In the genomic region with DNA sequence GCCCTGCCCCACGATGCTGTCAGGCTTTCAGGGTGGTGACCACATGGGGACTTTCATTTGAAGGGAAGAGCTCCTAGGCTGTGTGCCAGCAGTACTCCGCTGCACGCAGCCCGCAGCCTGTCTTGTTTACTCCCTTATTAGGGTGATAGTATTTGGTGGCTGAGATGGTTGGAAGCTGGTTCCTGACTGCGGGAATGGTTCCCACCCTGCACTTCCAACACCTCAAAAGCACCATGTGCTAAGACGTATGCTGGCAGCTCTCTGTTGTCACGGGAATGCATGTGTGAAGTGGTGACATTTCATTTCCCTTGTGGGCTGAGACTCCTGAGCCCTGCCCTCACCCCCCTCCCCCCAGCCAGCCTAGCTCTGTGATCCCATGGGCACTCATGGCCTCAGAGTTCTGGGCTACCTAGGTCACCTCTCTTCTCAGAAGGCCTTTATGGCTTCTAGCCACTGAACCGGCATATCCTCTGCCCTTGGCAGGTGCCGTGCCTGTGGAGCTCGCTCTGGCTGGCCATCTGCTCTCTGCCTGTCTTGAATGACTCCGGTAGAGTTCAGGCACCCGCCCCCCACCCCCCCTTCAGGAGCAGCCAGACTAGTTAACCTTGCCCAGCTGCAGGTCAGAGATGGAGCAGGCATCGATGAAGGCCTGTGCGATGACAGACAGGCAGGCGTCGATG, we compare ENCODE assay signal across 9 mouse cellular contexts. TPM values are rescaled to one million over a fixed set of nuclear protein-coding genes. Genes with fewer than 3 reads are reported as not detected.
DNase-seq lines count a peak whose midpoint lies in the region; ATAC-seq and TF ChIP-seq lines count a peak whose summit lies in the region.
"Had no signal": no experiment of that assay in that cellular context is flagged by ENCODE, and none has a peak within 500 bp of the region (broad histone marks: within the 10 kb centered on the region; RNA-seq: fewer than 3 reads in every experiment).

No protein-coding gene starts in this region.

- no peak for TF ChIP-seq CTCF in small intestine, adult 2 months (IDR thresholded peaks at IDR 0.05; ENCODE audit: extremely low read depth, insufficient read length, insufficient replicate concordance, low read depth, low read length)
- no peak for TF ChIP-seq CTCF in left cerebral cortex, adult 2 months (IDR thresholded peaks at IDR 0.05)

- H3K4me3 ChIP-seq in hindbrain, embryonic 11.5 days (ENCODE audit: low read depth, low read length), result no peak overlapping the region
- no peak overlapping the region for H3K4me3 ChIP-seq in limb, embryonic 12.5 days (replicated peaks)
- H3K4me3 ChIP-seq in small intestine, adult 2 months (ENCODE audit: low read depth, low read length), result no peak overlapping the region
- H3K4me3 ChIP-seq in left cerebral cortex, adult 2 months, result no peak overlapping the region

- no peaks in the 10 kb centered on the region for H3K9me3 ChIP-seq in hindbrain, embryonic 11.5 days (ENCODE audit: control insufficient read depth, low read length)
- no peaks in the 10 kb centered on the region for H3K9me3 ChIP-seq in limb, embryonic 12.5 days

- ATAC-seq in hindbrain, embryonic 11.5 days (ENCODE audit: low FRiP score), result peak; percentile 63
- no peak for ATAC-seq in limb, embryonic 12.5 days (ENCODE audit: insufficient number of reproducible peaks, insufficient read depth, low FRiP score, low TSS enrichment, low read depth)

- WGBS in hindbrain, embryonic 11.5 days, result 43% methylated on average over 16 of the region's 16 CpGs
- 30% methylated on average over 16 of the region's 16 CpGs for WGBS in limb, embryonic 12.5 days
- 37% methylated on average over 16 of the region's 16 CpGs for WGBS in small intestine, adult 2 months

- peak; percentile 9; the same call in 1 of the 2 replicates for TF ChIP-seq POLR2A in small intestine, adult 2 months (IDR thresholded peaks at IDR 0.05; ENCODE audit: low read depth, low read length)

- no peaks in the 10 kb centered on the region for H3K27me3 ChIP-seq in hindbrain, embryonic 11.5 days (ENCODE audit: control insufficient read depth, insufficient read depth, low read length)
- no peaks in the 10 kb centered on the region; the same call in 1 of the 2 replicates for H3K27me3 ChIP-seq in limb, embryonic 12.5 days
- H3K27me3 ChIP-seq in small intestine, adult 2 months (ENCODE audit: control insufficient read depth, insufficient read depth, low read length), result no peaks in the 10 kb centered on the region

- H3K4me1 ChIP-seq in hindbrain, embryonic 11.5 days (replicated peaks; ENCODE audit: control insufficient read depth, insufficient read depth, low read length), result peaks cover 4% of the 10 kb centered on the region
- peaks cover 36% of the 10 kb centered on the region for H3K4me1 ChIP-seq in limb, embryonic 12.5 days (replicated peaks)
- peaks cover 16% of the 10 kb centered on the region for H3K4me1 ChIP-seq in small intestine, adult 2 months (ENCODE audit: control insufficient read depth, insufficient read depth, insufficient read length, low read length)

- no peak overlapping the region for H3K27ac ChIP-seq in hindbrain, embryonic 11.5 days (ENCODE audit: low read depth, low read length)
- 0 out of 2 replicates have a peak overlapping the region, but pooled peaks have one; percentile 4 for H3K27ac ChIP-seq in limb, embryonic 12.5 days
- peak overlapping the region; percentile 33; the same call in 1 of the 2 replicates for H3K27ac ChIP-seq in small intestine, adult 2 months (ENCODE audit: insufficient read depth, low read depth, low read length)
- no peak overlapping the region for H3K27ac ChIP-seq in left cerebral cortex, adult 2 months

- intact Hi-C loops in left cerebral cortex, adult 2 months (cut with DNase I), result no loop called here

- DNase-seq in MN1 (ENCODE audit: low spot score), result peak; percentile 73
- peak; percentile 57 to 73 for DNase-seq in adrenal gland, postnatal 36 days
- peak; percentile 29 for DNase-seq in fibroblast of lung, adult 2 months (ENCODE audit: low read depth)
- peak; percentile 25 for DNase-seq in hindbrain, embryonic 11.5 days (ENCODE audit: low spot score)
- DNase-seq in left cerebral cortex, adult 9 months (ENCODE audit: low spot score in 2 of 2), result no peak
- no peak for DNase-seq in left cerebral cortex, adult 2 months (ENCODE audit: extremely low spot score in 1 of 2, low spot score in 2 of 2)

- no peaks in the 10 kb centered on the region for H3K36me3 ChIP-seq in hindbrain, embryonic 11.5 days (ENCODE audit: control insufficient read depth, insufficient read depth, low read length)
- no peaks in the 10 kb centered on the region for H3K36me3 ChIP-seq in limb, embryonic 12.5 days
- no peaks in the 10 kb centered on the region for H3K36me3 ChIP-seq in small intestine, adult 2 months (ENCODE audit: control insufficient read depth, insufficient read depth, low read length)

- no peak overlapping the region for H3K4me2 ChIP-seq in hindbrain, embryonic 11.5 days (replicated peaks; ENCODE audit: low read depth, low read length)
- peak overlapping the region; percentile 15 for H3K4me2 ChIP-seq in limb, embryonic 12.5 days

- no peak overlapping the region for H3K9ac ChIP-seq in hindbrain, embryonic 11.5 days (ENCODE audit: low read depth, low read length)
- H3K9ac ChIP-seq in limb, embryonic 12.5 days (replicated peaks), result no peak overlapping the region

RNA-seq across cellular contexts. Expression of a gene that starts 12.3 kb away (rescaled TPM):
- not detected for total RNA-seq in adrenal gland, postnatal 36 days (2021)
- not detected in 2 replicates for polyA plus RNA-seq in hindbrain, embryonic 11.5 days (2014; fragmentation: Nextera tagmentation; extraction: Ambion mirVana)
- not detected in 2 replicates for polyA plus RNA-seq in limb, embryonic 12.5 days (2016; fragmentation: Nextera tagmentation; extraction: Ambion mirVana)
- polyA plus RNA-seq in small intestine, adult 2 months (2012; rRNA removed), result not detected in 2 replicates
- not detected for total RNA-seq in left cerebral cortex, adult 2 months (2021)
- total RNA-seq: layer of hippocampus, postnatal 10 days had no signal

RNA-seq across cellular contexts. Expression of a gene that starts 25.5 kb away (rescaled TPM):
- total RNA-seq in adrenal gland, postnatal 36 days (2021), result under 1 TPM; 0.23 to 0.59 TPM
- polyA plus RNA-seq in hindbrain, embryonic 11.5 days (2014; fragmentation: Nextera tagmentation; extraction: Ambion mirVana), result 0.22 and 0.39 TPM in 2 replicates
- 0.28 and 0.38 TPM in 2 replicates for polyA plus RNA-seq in limb, embryonic 12.5 days (2016; fragmentation: Nextera tagmentation; extraction: Ambion mirVana)
- 0.27 and 0.35 TPM in 2 replicates for polyA plus RNA-seq in small intestine, adult 2 months (2012; rRNA removed)
- under 1 TPM; 0.56 to 0.79 TPM for total RNA-seq in left cerebral cortex, adult 2 months (2021)

RNA-seq across cellular contexts. Expression of a gene that starts 37.7 kb away (rescaled TPM):
- total RNA-seq in adrenal gland, postnatal 36 days (2021), result 100 to 1,000 TPM; 140 to 167 TPM
- polyA plus RNA-seq in hindbrain, embryonic 11.5 days (2014; fragmentation: Nextera tagmentation; extraction: Ambion mirVana), result 17.5 and 18.8 TPM in 2 replicates
- polyA plus RNA-seq in limb, embryonic 12.5 days (2016; fragmentation: Nextera tagmentation; extraction: Ambion mirVana), result 25.2 and 27.5 TPM in 2 replicates
- 26.2 TPM in 2 replicates for polyA plus RNA-seq in small intestine, adult 2 months (2012; rRNA removed)
- 100 to 1,000 TPM; 127 to 131 TPM for total RNA-seq in left cerebral cortex, adult 2 months (2021)

Comparison
In these comparisons a context has a peak if more than half of its experiments do, and no peak if none do; other contexts are left out.
1. DNase-seq: peak in MN1 (single experiment), adrenal gland, postnatal 36 days (2 of 2), fibroblast of lung, adult 2 months (single experiment) and hindbrain, embryonic 11.5 days (single experiment); none in left cerebral cortex, adult 9 months (0 of 2) and left cerebral cortex, adult 2 months (0 of 2).
2. H3K27ac ChIP-seq: peak in limb, embryonic 12.5 days (single experiment) and small intestine, adult 2 months (single experiment); none in hindbrain, embryonic 11.5 days (single experiment) and left cerebral cortex, adult 2 months (single experiment).